Mouse (Mus musculus): ENCODE results near the gene Sept9.

DNA sequence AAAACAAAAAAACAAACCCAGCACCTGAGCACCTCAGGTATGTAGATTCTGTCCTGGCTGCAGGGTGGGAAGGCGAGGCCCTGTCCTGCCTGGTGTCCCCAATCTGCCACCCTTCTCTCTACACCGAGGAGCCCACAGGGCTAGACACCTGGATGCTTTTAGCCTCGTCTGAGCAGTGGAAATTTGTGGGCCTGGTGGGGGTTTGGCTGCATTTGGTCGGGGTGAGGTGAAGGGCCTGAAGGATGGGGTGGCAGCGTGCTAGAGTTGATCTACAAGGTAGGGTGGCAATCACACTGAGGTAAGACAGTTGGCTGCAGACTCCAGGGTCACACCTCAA is 125.6 kb downstream of the Sept9 start:
- no peak for TF ChIP-seq CTCF (IDR thresholded peaks at IDR 0.05; ENCODE audit: borderline replicate concordance, insufficient read depth, low read depth, low read length)
- TF ChIP-seq POLR2A (IDR thresholded peaks at IDR 0.05; ENCODE audit: borderline replicate concordance, insufficient read depth, low read length) = no peak

Measured in cerebellum, adult 2 months (tissue).